Mouse (Mus musculus): ENCODE data around the gene Popdc2.

DNA sequence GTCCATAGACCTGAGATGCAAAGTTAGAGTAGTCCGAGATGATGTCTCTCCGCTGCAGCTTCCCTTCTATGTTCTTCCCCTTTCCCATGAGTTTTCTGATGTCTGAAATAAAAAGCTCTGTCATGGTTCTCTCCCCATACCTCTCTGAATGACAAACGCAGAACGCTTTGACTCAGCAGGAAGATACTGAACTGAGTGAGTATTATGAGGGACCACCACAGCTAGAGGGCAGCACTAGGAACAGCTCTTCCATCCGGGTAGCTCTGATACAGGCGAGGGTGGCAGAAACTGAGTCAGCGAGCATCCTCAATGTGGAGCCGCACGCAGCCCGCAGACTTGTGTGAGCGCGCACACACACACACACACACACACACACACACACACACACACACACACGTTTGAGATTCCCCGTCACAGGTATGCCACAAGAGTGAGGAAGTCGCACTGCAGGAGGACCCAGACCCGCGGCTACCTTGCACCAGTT is 40.5 kb upstream of the Popdc2 start:
- TF ChIP-seq CTCF (IDR thresholded peaks at IDR 0.05; ENCODE audit: low read depth) (peak; percentile 64), EP300 (IDR thresholded peaks at IDR 0.05; ENCODE audit: low read depth) (no peak)

All from heart, postnatal 0 days (tissue).